Mouse (Mus musculus) megakaryocyte, embryonic 14.5 days (primary cell): ENCODE measurements around the gene Gna15.

Source experiments
- FLI1 ChIP-seq: IDR thresholded peaks from 2 replicates; pipeline ENCODE4 v1.6.1; 2012; ENCODE audit warnings: low read length, inconsistent platforms, mixed read lengths
- GATA1 ChIP-seq: IDR thresholded peaks from 3 replicates; pipeline ENCODE4 v1.6.1; 2012; ENCODE audit warnings: mixed read lengths, low read length, inconsistent platforms, borderline replicate concordance

- TF ChIP-seq GATA1 (no peak), FLI1 (no peak)
Observed at GRCm38 (mm10) chr10:81572975-81573374, 49.0 kb upstream of the Gna15 start.
